Mouse (Mus musculus) liver, embryonic 14.5 days (tissue): ENCODE measurements around the gene Blcap. TPM values are rescaled to one million over a fixed set of nuclear protein-coding genes. Genes with fewer than 3 reads are reported as not detected.

Experiments
- ATAC-seq: fragments of 200-750 bp; cut with Nextera tagmentation; 2 replicates; pipeline ENCODE4 v1.8.0; 2017; ENCODE audit warnings: moderate number of reproducible peaks, mild to moderate bottlenecking, moderate library complexity; ENCODE audit not compliant: insufficient read depth
- DNase-seq, 3 experiments: peaks; one replicate each; pipeline ENCODE4 v3.0.0-alpha.2; 2012 to 2013; ENCODE audit warnings: low read depth in 3 of 3, low spot score in 3 of 3
- H3K27ac ChIP-seq: fragments of 300-500 bp; sonication (generic); 2 replicates; pipeline ENCODE4 v1.5.1; 2014; ENCODE audit warnings: moderate library complexity, mild to moderate bottlenecking, control low read depth, inconsistent platforms
- H3K27me3 ChIP-seq: fragments of 300-500 bp; sonication (generic); 2 replicates; pipeline ENCODE4 v1.6.1; 2014; ENCODE audit warnings: mild to moderate bottlenecking, low read length, moderate library complexity; ENCODE audit not compliant: control insufficient read depth, insufficient read depth
- H3K36me3 ChIP-seq: fragments of 300-500 bp; sonication (generic); replicated peaks from 2 replicates; pipeline ENCODE4 v1.6.1; 2014; ENCODE audit warnings: low read depth; ENCODE audit not compliant: control insufficient read depth, insufficient read depth
- H3K4me1 ChIP-seq, 2 experiments: fragments of 200-500 bp in 1 of 2; fragments of 300-500 bp in 1 of 2; sonication (generic) in 1 of 2; replicated peaks; 2 replicates each; pipeline ENCODE4 v1.6.1; 2012 to 2014; ENCODE audit warnings: antibody characterized with exemption in 1 of 2, inconsistent platforms in 1 of 2, low read length in 1 of 2; ENCODE audit not compliant: control insufficient read depth in 2 of 2, insufficient read depth in 2 of 2
- H3K4me2 ChIP-seq: fragments of 300-500 bp; sonication (generic); 2 replicates; pipeline ENCODE4 v1.6.1; 2014; ENCODE audit warnings: low read depth, mild to moderate bottlenecking, control low read depth, moderate library complexity
- H3K4me3 ChIP-seq, 2 experiments: fragments of 200-500 bp in 1 of 2; fragments of 300-500 bp in 1 of 2; sonication (generic) in 1 of 2; 2 replicates each; pipeline ENCODE4 v1.5.1; 2012 to 2014; ENCODE audit warnings: low read depth in 2 of 2, low read length in 2 of 2, mild to moderate bottlenecking in 2 of 2, control low read depth in 1 of 2, inconsistent platforms in 1 of 2, moderate library complexity in 1 of 2; ENCODE audit not compliant: insufficient read depth in 1 of 2
- H3K9ac ChIP-seq: fragments of 300-500 bp; sonication (generic); replicated peaks from 2 replicates; pipeline ENCODE4 v1.6.1; 2014; ENCODE audit warnings: mild to moderate bottlenecking, control low read depth, moderate library complexity
- H3K9me3 ChIP-seq: fragments of 300-500 bp; sonication (generic); 2 replicates; pipeline ENCODE4 v1.6.1; 2016; ENCODE audit warnings: low read length, mixed read lengths; ENCODE audit not compliant: control insufficient read depth
- CTCF ChIP-seq: IDR thresholded peaks from 2 replicates; pipeline ENCODE4 v1.5.1; 2016; ENCODE audit warnings: antibody characterized with exemption, low read depth, control low read depth
- EP300 ChIP-seq: IDR thresholded peaks from 2 replicates; pipeline ENCODE4 v1.6.1; 2016; ENCODE audit warnings: antibody characterized with exemption, low read depth
- WGBS: fragments of 180-500 bp; shearing (Covaris S2); extraction: QIAGEN DNeasy Blood & Tissue Kit; methylation state at CpG from one replicate; pipeline ENCODE4 v1.1.7; 2014; ENCODE audit not compliant: insufficient replicate concordance; 5-methylcytosine and 5-hydroxymethylcytosine counted together
- microRNA-seq: library from miRNA; unstranded; fragments of <30 nt; microRNA quantifications from one replicate; pipeline ENCODE4, GENCODE M21; 2016
- polyA plus RNA-seq, 2 experiments: library from polyadenylated mRNA; depleted of rRNA in 1 of 2; stranded (reverse) in 1 of 2; unstranded in 1 of 2; fragments of >200 nt; fragmentation: Nextera tagmentation in 1 of 2; extraction: Ambion mirVana in 1 of 2; gene quantifications; 2 replicates each; pipeline versions ENCODE4 v1.2.1 to v1.2.3; 2012 to 2014

The Blcap gene
- polyA plus RNA-seq, 2 experiments: 5.7 to 7.1 TPM

DNA sequence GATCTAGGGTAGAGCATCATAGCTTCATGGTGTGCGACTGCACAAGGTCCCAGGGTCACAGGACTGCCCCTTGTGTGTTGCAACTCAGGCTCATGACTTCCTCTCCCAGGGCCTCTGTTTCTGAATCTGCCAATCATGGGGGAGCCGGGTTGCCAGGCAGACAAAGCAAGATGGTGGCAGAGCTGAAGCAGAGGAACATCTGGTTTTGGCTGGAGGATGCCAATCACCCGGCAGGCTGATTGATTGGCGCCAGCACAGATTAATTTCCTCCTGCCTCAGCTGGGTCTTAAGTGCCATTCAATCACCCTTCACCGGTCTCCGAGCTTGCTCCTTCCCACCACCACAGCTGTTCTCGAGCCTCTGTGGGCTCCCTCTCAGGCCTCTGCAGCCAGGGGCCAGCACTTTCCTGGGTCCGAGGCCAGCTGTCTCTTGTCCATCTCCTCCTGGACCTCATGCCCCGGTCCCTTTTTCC is 57.3 kb downstream of the Blcap start:
- Histone ChIP-seq H3K9ac (no peak overlapping the region), H3K9me3 (no peaks in the 10 kb centered on the region), H3K27me3 (no peaks in the 10 kb centered on the region), H3K4me1 (peaks cover 0 to 7% of the 10 kb centered on the region in 2 experiments; a peak in 2 of 4 replicates), H3K4me2 (no peak overlapping the region), H3K36me3 (no peaks in the 10 kb centered on the region), H3K4me3 (no peak overlapping the region), H3K27ac (no peak overlapping the region)
- DNase-seq (peak in 2 of 3 experiments; percentile 14 to 15), ATAC-seq (peak; percentile 45; the same call in 1 of the 2 replicates)
- WGBS: 22% methylated on average over 9 of the region's 9 CpGs
- TF ChIP-seq EP300: no peak
- no peak for TF ChIP-seq CTCF

- WGBS: 73% methylated on average over 9 of the region's 9 CpGs
- TF ChIP-seq CTCF (no peak), EP300 (no peak)
Observed at GRCm38 (mm10) chr2:157512859-157513258, 58.2 kb downstream of the Blcap start.

GRCm38 (mm10) chr2:157510031-157510430 is 61.0 kb downstream of the Blcap start:
- Histone ChIP-seq H3K36me3 (no peaks in the 10 kb centered on the region), H3K9me3 (no peaks in the 10 kb centered on the region), H3K4me3 (no peak overlapping the region), H3K4me1 (peaks cover 0 to 7% of the 10 kb centered on the region in 2 experiments; a peak in 2 of 4 replicates), H3K4me2 (no peak overlapping the region), H3K27me3 (no peaks in the 10 kb centered on the region), H3K27ac (no peak overlapping the region), H3K9ac (no peak overlapping the region)
- TF ChIP-seq EP300 (no peak), CTCF (no peak)
- DNase-seq (no peak), ATAC-seq (no peak)
- 55% methylated on average over 4 of the region's 4 CpGs for WGBS

More at GRCm38 (mm10) chr2:157512859-157513258, 58.2 kb downstream of the Blcap start:
- Histone ChIP-seq H3K27me3 (no peaks in the 10 kb centered on the region), H3K4me2 (no peak overlapping the region), H3K4me1 (peaks cover 0 to 7% of the 10 kb centered on the region in 2 experiments; a peak in 2 of 4 replicates), H3K4me3 (no peak overlapping the region), H3K27ac (no peak overlapping the region), H3K36me3 (no peaks in the 10 kb centered on the region), H3K9me3 (no peaks in the 10 kb centered on the region), H3K9ac (no peak overlapping the region)
- DNase-seq: no peak
- no peak for ATAC-seq

- WGBS: 28% methylated on average over 5 of the region's 5 CpGs
- no peak for ATAC-seq
- Histone ChIP-seq H3K27me3 (no peaks in the 10 kb centered on the region), H3K4me1 (peaks cover 0 to 7% of the 10 kb centered on the region in 2 experiments; a peak in 2 of 4 replicates), H3K9me3 (no peaks in the 10 kb centered on the region), H3K4me2 (no peak overlapping the region), H3K9ac (no peak overlapping the region), H3K27ac (no peak overlapping the region), H3K36me3 (no peaks in the 10 kb centered on the region), H3K4me3 (no peak overlapping the region)
- no peak for DNase-seq
- TF ChIP-seq CTCF: no peak
- TF ChIP-seq EP300: no peak
Observed at GRCm38 (mm10) chr2:157509182-157509581, 61.9 kb downstream of the Blcap start.

DNA sequence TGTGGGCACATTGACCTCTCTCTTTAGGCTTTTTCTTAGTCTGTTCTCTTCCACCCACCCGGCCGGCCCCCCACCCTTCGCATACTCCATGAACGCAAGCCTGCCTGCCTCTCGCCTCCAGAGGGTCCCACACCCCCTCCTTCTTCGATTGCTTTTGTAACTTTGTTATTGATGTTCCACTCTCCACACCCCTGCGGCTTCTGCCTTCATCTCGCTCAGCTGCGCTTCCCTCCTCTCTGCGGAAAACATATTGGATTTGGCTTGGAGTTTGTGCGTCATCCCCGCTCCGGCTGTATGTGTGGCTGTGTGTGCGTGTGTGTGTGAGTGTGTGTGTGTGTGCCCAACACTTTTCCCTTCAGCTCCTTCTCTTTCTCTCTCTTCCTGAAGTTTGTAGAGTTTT is 64.3 kb downstream of the Blcap start:
- no peak for ATAC-seq
- no peak overlapping the region for H3K4me2 ChIP-seq
- no peak for DNase-seq
- no peaks in the 10 kb centered on the region for H3K27me3 ChIP-seq
- no peaks in the 10 kb centered on the region for H3K9me3 ChIP-seq
- H3K9ac ChIP-seq: no peak overlapping the region
- TF ChIP-seq EP300: no peak
- no peak for TF ChIP-seq CTCF
- H3K4me3 ChIP-seq: no peak overlapping the region
- H3K27ac ChIP-seq: no peak overlapping the region
- peaks cover 0 to 7% of the 10 kb centered on the region in 2 experiments; a peak in 2 of 4 replicates for H3K4me1 ChIP-seq
- H3K36me3 ChIP-seq: no peaks in the 10 kb centered on the region
- 48% methylated on average over 14 of the region's 14 CpGs for WGBS

Small RNA genes within 50 kb of the gene (microRNA-seq; reads per million reads assigned to microRNA genes)
- not detected for gene Gm23134

Other genes with a start within 250 kb of the Blcap start
- not detected in 2 replicates for gene Ghrh, start 223.8 kb downstream of the Blcap start, polyA plus RNA-seq (2012; rRNA removed)
- 0.22 TPM in 1 of 2 replicates, not detected in the other for gene Ghrh, start 223.8 kb downstream of the Blcap start, polyA plus RNA-seq (2014; fragmentation: Nextera tagmentation; extraction: Ambion mirVana)
- 13.4 and 14.6 TPM in 2 replicates for gene Manbal, start 203.7 kb downstream of the Blcap start, polyA plus RNA-seq (2012; rRNA removed)
- 9.1 and 10.1 TPM in 2 replicates for gene Manbal, start 203.7 kb downstream of the Blcap start, polyA plus RNA-seq (2014; fragmentation: Nextera tagmentation; extraction: Ambion mirVana)
- gene Src, start 152.8 kb downstream of the Blcap start, polyA plus RNA-seq (2012; rRNA removed): 2.3 and 2.4 TPM in 2 replicates
- gene Src, start 152.8 kb downstream of the Blcap start, polyA plus RNA-seq (2014; fragmentation: Nextera tagmentation; extraction: Ambion mirVana): 0.90 and 1.2 TPM in 2 replicates
- 12.8 and 21.0 TPM in 2 replicates for gene Nnat, start 11.2 kb downstream of the Blcap start, polyA plus RNA-seq (2012; rRNA removed)
- 10.5 and 11.6 TPM in 2 replicates for gene Nnat, start 11.2 kb downstream of the Blcap start, polyA plus RNA-seq (2014; fragmentation: Nextera tagmentation; extraction: Ambion mirVana)
- gene Ctnnbl1, start 166.1 kb upstream of the Blcap start, polyA plus RNA-seq (2012; rRNA removed): 8.2 and 11.6 TPM in 2 replicates
- gene Ctnnbl1, start 166.1 kb upstream of the Blcap start, polyA plus RNA-seq (2014; fragmentation: Nextera tagmentation; extraction: Ambion mirVana): 19.2 and 22.8 TPM in 2 replicates